Comparison of ENCODE assay signal across 8 mouse cellular contexts in the genomic region with DNA sequence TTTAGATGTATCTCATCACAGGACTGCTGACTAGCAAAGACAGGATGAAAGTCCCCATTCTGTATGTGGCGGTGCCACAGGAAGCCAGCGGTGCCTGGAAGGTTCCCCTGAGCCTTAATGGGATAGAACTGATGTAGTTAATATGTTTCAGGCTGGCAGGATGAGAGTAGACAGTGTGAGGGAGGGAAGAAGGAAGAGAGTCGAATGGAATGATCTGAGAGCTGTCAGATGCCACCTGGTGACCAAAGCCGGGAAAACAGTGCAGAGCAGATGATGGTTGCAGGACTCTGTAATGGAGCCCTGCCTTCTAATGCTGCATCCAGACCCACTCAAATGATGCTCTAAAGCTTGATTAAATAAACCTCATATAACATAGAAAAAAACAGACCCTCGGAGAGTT.
DNase-seq lines count a peak whose midpoint lies in the region; ATAC-seq and TF ChIP-seq lines count a peak whose summit lies in the region.

No protein-coding gene starts in this region.

- peak; percentile 82 for TF ChIP-seq CTCF in heart, adult 2 months (IDR thresholded peaks at IDR 0.05)
- peak; percentile 35 for TF ChIP-seq CTCF in bone marrow, adult 2 months (IDR thresholded peaks at IDR 0.05; ENCODE audit: control insufficient read depth, insufficient read depth, low read length)
- peak; percentile 83 for TF ChIP-seq CTCF in stomach, postnatal 0 days (IDR thresholded peaks at IDR 0.05; ENCODE audit: low read depth)

- DNase-seq in heart, adult 2 months = peak in 1 of 2 experiments; percentile 71
- DNase-seq in heart, adult 8-10 months (ENCODE audit: low spot score) = no peak
- peak; percentile 41 for DNase-seq in forebrain, embryonic 10.5 days (ENCODE audit: extremely low spot score, low spot score)
- peak; percentile 51 to 75 for DNase-seq in layer of hippocampus, postnatal 25 days (ENCODE audit: extremely low spot score in 1 of 2, low spot score in 1 of 2)
- peak; percentile 60 for DNase-seq in mesoderm, embryonic 11.5 days (ENCODE audit: low read depth, low spot score)
- DNase-seq in stomach, postnatal 0 days (ENCODE audit: low spot score) = peak; percentile 65

- no peak overlapping the region for H3K9ac ChIP-seq in heart, adult 2 months (ENCODE audit: low read depth, low read length)
- H3K9ac ChIP-seq in hindbrain, embryonic 16.5 days (ENCODE audit: low read depth, low read length) = no peak overlapping the region
- no peak overlapping the region for H3K9ac ChIP-seq in stomach, postnatal 0 days (ENCODE audit: low read length)

- intact Hi-C loops in heart, adult 2 months (cut with DNase I) = loop anchor here (1.0 to 5.0 kb wide), 4 partner anchors 39 to 141 kb away; partner anchors contain the start of gene Uaca

- peaks cover 3% of the 10 kb centered on the region; the same call in 1 of the 2 replicates for H3K4me1 ChIP-seq in heart, adult 2 months (ENCODE audit: control insufficient read depth, insufficient read depth, low read length)
- H3K4me1 ChIP-seq in bone marrow, adult 2 months (ENCODE audit: control insufficient read depth, insufficient read depth, low read length) = no peaks in the 10 kb centered on the region
- peaks cover 15% of the 10 kb centered on the region for H3K4me1 ChIP-seq in forebrain, embryonic 10.5 days
- peaks cover 12% of the 10 kb centered on the region for H3K4me1 ChIP-seq in hindbrain, embryonic 16.5 days (ENCODE audit: control insufficient read depth, insufficient read depth, low read depth, low read length)
- H3K4me1 ChIP-seq in stomach, postnatal 0 days (replicated peaks; ENCODE audit: control insufficient read depth, insufficient read depth) = no peaks in the 10 kb centered on the region

- H3K27me3 ChIP-seq in heart, adult 2 months (ENCODE audit: control insufficient read depth, insufficient read depth, low read length) = no peaks in the 10 kb centered on the region
- no peaks in the 10 kb centered on the region for H3K27me3 ChIP-seq in forebrain, embryonic 10.5 days (ENCODE audit: poor library complexity, severe bottlenecking)
- no peaks in the 10 kb centered on the region for H3K27me3 ChIP-seq in hindbrain, embryonic 16.5 days (replicated peaks; ENCODE audit: control insufficient read depth, insufficient read depth, low read length)
- H3K27me3 ChIP-seq in stomach, postnatal 0 days (ENCODE audit: control insufficient read depth, insufficient read depth, low read length) = no peaks in the 10 kb centered on the region

- H3K27ac ChIP-seq in heart, adult 2 months = peak overlapping the region; percentile 16; the same call in 1 of the 2 replicates
- no peak overlapping the region for H3K27ac ChIP-seq in bone marrow, adult 2 months (ENCODE audit: control insufficient read depth, insufficient read depth, low read depth, low read length, poor library complexity)
- H3K27ac ChIP-seq in forebrain, embryonic 10.5 days = no peak overlapping the region
- H3K27ac ChIP-seq in hindbrain, embryonic 16.5 days (ENCODE audit: low read depth, low read length) = no peak overlapping the region
- no peak overlapping the region for H3K27ac ChIP-seq in stomach, postnatal 0 days (replicated peaks)

- no peaks in the 10 kb centered on the region for H3K9me3 ChIP-seq in forebrain, embryonic 10.5 days
- no peaks in the 10 kb centered on the region for H3K9me3 ChIP-seq in hindbrain, embryonic 16.5 days (ENCODE audit: control insufficient read depth, low read length)
- H3K9me3 ChIP-seq in stomach, postnatal 0 days (ENCODE audit: control insufficient read depth, low read length) = no peaks in the 10 kb centered on the region

- H3K4me2 ChIP-seq in hindbrain, embryonic 16.5 days (ENCODE audit: low read length) = no peak overlapping the region; the same call in 1 of the 2 replicates
- H3K4me2 ChIP-seq in stomach, postnatal 0 days (replicated peaks; ENCODE audit: low read depth) = no peak overlapping the region

- WGBS in heart, adult 2 months = 27% methylated on average over 5 of the region's 5 CpGs
- WGBS in bone marrow, adult 2 months = 27% methylated on average over 5 of the region's 5 CpGs
- 25% methylated on average over 5 of the region's 5 CpGs for WGBS in forebrain, embryonic 10.5 days
- WGBS in hindbrain, embryonic 16.5 days = 30% methylated on average over 5 of the region's 5 CpGs
- WGBS in stomach, postnatal 0 days = 26% methylated on average over 5 of the region's 5 CpGs

- peak; percentile 79; the same call in 1 of the 2 replicates for TF ChIP-seq EP300 in heart, adult 2 months (IDR thresholded peaks at IDR 0.05; ENCODE audit: insufficient read depth, low read depth, low read length)
- TF ChIP-seq EP300 in stomach, postnatal 0 days (optimal IDR thresholded peaks at IDR 0.05) = no peak

- H3K79me2 ChIP-seq in heart, adult 2 months (replicated peaks; ENCODE audit: control insufficient read depth, insufficient read depth, low read length) = no peaks in the 10 kb centered on the region

- no peak for TF ChIP-seq POLR2A in heart, adult 2 months (IDR thresholded peaks at IDR 0.05; ENCODE audit: insufficient read depth, low read depth, low read length)
- TF ChIP-seq POLR2A in bone marrow, adult 2 months (IDR thresholded peaks at IDR 0.05; ENCODE audit: borderline replicate concordance, control insufficient read depth, low read depth, low read length) = no peak

- H3K4me3 ChIP-seq in heart, adult 2 months = no peak overlapping the region
- H3K4me3 ChIP-seq in bone marrow, adult 2 months (replicated peaks; ENCODE audit: control insufficient read depth, low read depth, low read length) = no peak overlapping the region
- H3K4me3 ChIP-seq in forebrain, embryonic 10.5 days = no peak overlapping the region
- no peak overlapping the region for H3K4me3 ChIP-seq in hindbrain, embryonic 16.5 days (ENCODE audit: low read length)
- no peak overlapping the region for H3K4me3 ChIP-seq in stomach, postnatal 0 days (ENCODE audit: low read depth, low read length)

- ATAC-seq in hindbrain, embryonic 16.5 days = peak; percentile 90
- peak; percentile 78 for ATAC-seq in stomach, postnatal 0 days (ENCODE audit: low FRiP score, low TSS enrichment)

- H3K36me3 ChIP-seq in heart, adult 2 months (ENCODE audit: control insufficient read depth, insufficient read depth, low read length) = no peaks in the 10 kb centered on the region
- H3K36me3 ChIP-seq in forebrain, embryonic 10.5 days (replicated peaks) = peaks cover 37% of the 10 kb centered on the region
- H3K36me3 ChIP-seq in hindbrain, embryonic 16.5 days (ENCODE audit: control insufficient read depth, insufficient read depth, low read length) = no peaks in the 10 kb centered on the region
- H3K36me3 ChIP-seq in stomach, postnatal 0 days (ENCODE audit: control insufficient read depth, insufficient read depth, low read length) = peaks cover 3% of the 10 kb centered on the region; the same call in 1 of the 2 replicates
